Mouse (Mus musculus) Patski (cell line): ENCODE results near the gene Arhgap30. TPM values are rescaled to one million over a fixed set of nuclear protein-coding genes. Genes with fewer than 3 reads are reported as not detected.

ENCODE experiments used
- ATAC-seq: fragments of 100-300 bp; one replicate; pipeline ENCODE4 v1.8.0; 2021
- CTCF ChIA-PET: fragments of 350-600 bp; sonication (Branson Sonifier 250); formaldehyde crosslinking; loops from one replicate; lab custom pipeline; 2022; ENCODE audit warnings: inconsistent platforms; lab: Charles Lee
- POLR2A ChIA-PET: fragments of 350-600 bp; sonication (Branson Sonifier 250); formaldehyde crosslinking; loops from one replicate; lab custom pipeline; 2022; ENCODE audit warnings: antibody characterized with exemption, inconsistent platforms; lab: Charles Lee
- DNase-seq: peaks from one replicate; pipeline ENCODE4 v3.0.0-alpha.2; 2011; ENCODE audit warnings: low read depth, low spot score
- H3K27me3 ChIP-seq: fragments of 371-371 bp; one replicate; pipeline ENCODE4 v1.5.1; 2021
- CTCF ChIP-seq: fragments of 100-300 bp; IDR thresholded peaks from one replicate; pipeline ENCODE4 v1.5.1; 2021
- in situ Hi-C: fragments of 300-500 bp; cut with MboI; formaldehyde crosslinking; loops from 3 replicates; pipeline ENCODE4 v1.11.1; 2018; ENCODE audit warnings: low pct_unique_long_range_greater_than_20kb, mixed read lengths
- polyA plus RNA-seq: library from polyadenylated mRNA; unstranded; gene quantifications from one replicate; pipeline ENCODE4 v1.2.3, GENCODE M21; 2021

The Arhgap30 gene
- polyA plus RNA-seq, 1 experiment from 2014 or later: not detected

GRCm38 (mm10) chr1:171454926-171455325 is 66.2 kb downstream of the Arhgap30 start:
- ATAC-seq: no peak
- H3K27me3 ChIP-seq: no peaks in the 10 kb centered on the region
- no peak for TF ChIP-seq CTCF
- in situ Hi-C loops: no loop called here
- CTCF ChIA-PET: interaction anchor here (1.2 to 1.6 kb wide), 2 partner anchors 9 to 16 kb away, joined by 4 read pairs; no protein-coding TSS in a partner anchor
- POLR2A ChIA-PET: no interaction called here
- no peak for DNase-seq

- ChIA-PET CTCF (no interaction called here), POLR2A (interaction anchor here (0.6 kb wide), 1 partner anchor 16 kb away, joined by 3 read pairs; no protein-coding TSS in a partner anchor)
- H3K27me3 ChIP-seq: no peaks in the 10 kb centered on the region
- ATAC-seq (no peak), DNase-seq (no peak)
- TF ChIP-seq CTCF: no peak
- in situ Hi-C loops: no loop called here
Measured at GRCm38 (mm10) chr1:171457568-171457967, 68.8 kb downstream of the Arhgap30 start.

DNA sequence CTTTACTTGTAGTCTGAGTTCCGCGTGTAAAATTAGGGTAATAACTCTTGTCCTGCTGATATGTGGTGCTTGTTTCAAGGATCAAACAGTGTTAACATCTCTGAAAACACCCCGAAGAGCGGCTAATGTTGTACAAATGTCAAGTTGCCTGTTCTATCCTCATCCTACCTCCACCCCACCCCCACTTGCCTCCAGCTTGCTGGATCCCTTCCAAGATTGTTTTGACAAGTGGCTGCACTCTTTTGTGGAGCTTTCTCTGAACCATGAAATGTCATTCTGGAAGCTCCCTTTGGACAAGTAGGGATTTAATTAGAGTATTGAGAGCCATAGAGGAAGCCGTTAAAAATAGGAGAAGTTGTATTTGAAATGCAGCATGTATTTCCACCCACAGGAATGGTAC is 71.0 kb downstream of the Arhgap30 start:
- POLR2A ChIA-PET: interaction anchor here (0.8 kb wide), 1 partner anchor 10 kb away, joined by 3 read pairs; no protein-coding TSS in a partner anchor

More for the DNA sequence above, 71.0 kb downstream of the Arhgap30 start:
- in situ Hi-C loops: no loop called here
- TF ChIP-seq CTCF: no peak
- DNase-seq (no peak), ATAC-seq (no peak)
- CTCF ChIA-PET: interaction anchor here (1.1 to 1.4 kb wide), 4 partner anchors 9 to 35 kb away, joined by 3 to 6 read pairs (median 4); no protein-coding TSS in a partner anchor
- no peaks in the 10 kb centered on the region for H3K27me3 ChIP-seq

Other genes starting within 250 kb of the Arhgap30 start
- 445 TPM for gene Sdhc, start 238.4 kb upstream of the Arhgap30 start, polyA plus RNA-seq
- gene Mpz, start 238.2 kb upstream of the Arhgap30 start, polyA plus RNA-seq: 0.06 TPM
- 0.08 TPM for gene Pcp4l1, start 192.7 kb upstream of the Arhgap30 start, polyA plus RNA-seq
- gene Nr1i3, start 175.0 kb upstream of the Arhgap30 start, polyA plus RNA-seq: 0.54 TPM
- 65.5 TPM for gene Tomm40l, start 166.4 kb upstream of the Arhgap30 start, polyA plus RNA-seq
- gene Apoa2, start 163.9 kb upstream of the Arhgap30 start, polyA plus RNA-seq: not detected
- gene Fcer1g, start 154.6 kb upstream of the Arhgap30 start, polyA plus RNA-seq: 0.49 TPM
- gene Adamts4, start 138.5 kb upstream of the Arhgap30 start, polyA plus RNA-seq: 21.8 TPM
- gene Ndufs2, start 137.6 kb upstream of the Arhgap30 start, polyA plus RNA-seq: 436 TPM
- 57.5 TPM for gene B4galt3, start 118.6 kb upstream of the Arhgap30 start, polyA plus RNA-seq
- 41.9 TPM for gene Ppox, start 107.8 kb upstream of the Arhgap30 start, polyA plus RNA-seq
- gene Usp21, start 101.0 kb upstream of the Arhgap30 start, polyA plus RNA-seq: 64.9 TPM
- gene Ufc1, start 93.9 kb upstream of the Arhgap30 start, polyA plus RNA-seq: 117 TPM
- 55.0 TPM for gene Dedd, start 59.8 kb upstream of the Arhgap30 start, polyA plus RNA-seq
- gene Nit1, start 43.3 kb upstream of the Arhgap30 start, polyA plus RNA-seq: 74.1 TPM
- gene Pfdn2, start 43.3 kb upstream of the Arhgap30 start, polyA plus RNA-seq: 164 TPM
- not detected for gene Klhdc9, start 28.2 kb upstream of the Arhgap30 start, polyA plus RNA-seq
- gene Nectin4, start 18.9 kb upstream of the Arhgap30 start, polyA plus RNA-seq: 0.04 TPM
- gene Usf1, start 22.4 kb downstream of the Arhgap30 start, polyA plus RNA-seq: 106 TPM
- gene Tstd1, start 29.9 kb downstream of the Arhgap30 start, polyA plus RNA-seq: 1.2 TPM
- gene F11r, start 48.6 kb downstream of the Arhgap30 start, polyA plus RNA-seq: 33.8 TPM
- 5.5 TPM for gene Alyref2, start 114.5 kb downstream of the Arhgap30 start, polyA plus RNA-seq
- 1.0 TPM for gene Itln1, start 146.3 kb downstream of the Arhgap30 start, polyA plus RNA-seq
- not detected for gene Cd244a, start 170.2 kb downstream of the Arhgap30 start, polyA plus RNA-seq
- not detected for gene Ly9, start 218.5 kb downstream of the Arhgap30 start, polyA plus RNA-seq